Mouse (Mus musculus) heart, postnatal 0 days (tissue): ENCODE measurements around the gene Slc9a7.

Experiments used
- CTCF ChIP-seq: IDR thresholded peaks from 2 replicates; pipeline ENCODE4 v1.5.1; 2016; ENCODE audit warnings: antibody characterized with exemption, control low read depth, low read depth
- EP300 ChIP-seq: IDR thresholded peaks from 2 replicates; pipeline ENCODE4 v1.6.1; 2016; ENCODE audit warnings: antibody characterized with exemption, low read depth

GRCm38 (mm10) chrX:20307215-20307614 lies 15.6 kb upstream of the Slc9a7 start:
- TF ChIP-seq CTCF, result no peak
- no peak for TF ChIP-seq EP300
